Mouse (Mus musculus): Measurements from ENCODE around the gene Hadh.

DNA sequence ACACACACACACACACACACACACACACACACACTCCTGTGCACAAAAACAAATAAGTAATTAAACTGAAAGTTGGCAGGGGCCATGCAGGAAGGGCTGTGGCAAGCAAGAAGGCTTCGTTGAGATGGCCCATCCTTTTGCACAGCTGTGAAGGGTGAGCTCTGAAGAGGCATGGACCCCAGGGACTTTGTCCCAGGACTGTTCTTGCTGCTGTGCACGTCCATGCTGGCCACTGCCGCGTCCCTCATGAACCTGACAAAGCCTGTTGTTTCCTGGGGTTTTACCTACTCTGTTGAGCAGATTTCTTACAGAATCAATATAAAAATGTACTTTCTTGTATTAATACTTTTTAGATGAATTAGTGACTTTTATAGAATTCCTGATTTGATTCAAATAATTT lies 20.0 kb upstream of the Hadh start:
- TF ChIP-seq EP300 (optimal IDR thresholded peaks at IDR 0.05) (no peak), CTCF (IDR thresholded peaks at IDR 0.05; ENCODE audit: low read depth) (no peak)
